Mouse (Mus musculus) embryonic facial prominence, embryonic 12.5 days (tissue): ENCODE measurements around the gene 1600014C23Rik. TPM values are rescaled to one million over a fixed set of nuclear protein-coding genes. Genes with fewer than 3 reads are reported as not detected.

Experiments used
- ATAC-seq: fragments of 200-750 bp; cut with Nextera tagmentation; 2 replicates; pipeline ENCODE4 v1.8.0; 2017; ENCODE audit not compliant: insufficient number of reproducible peaks, insufficient read depth, low FRiP score, low TSS enrichment
- H3K27ac ChIP-seq: fragments of 300-500 bp; sonication (generic); 2 replicates; pipeline ENCODE4 v1.5.1; 2016; ENCODE audit warnings: mild to moderate bottlenecking
- H3K27me3 ChIP-seq: fragments of 300-500 bp; sonication (generic); 2 replicates; pipeline ENCODE4 v1.6.1; 2016; ENCODE audit warnings: mild to moderate bottlenecking, moderate library complexity
- H3K36me3 ChIP-seq: fragments of 300-500 bp; sonication (generic); 2 replicates; pipeline ENCODE4 v1.6.1; 2016; ENCODE audit warnings: mild to moderate bottlenecking
- H3K4me1 ChIP-seq: fragments of 300-500 bp; sonication (generic); 2 replicates; pipeline ENCODE4 v1.6.1; 2016
- H3K4me2 ChIP-seq: fragments of 300-500 bp; sonication (generic); replicated peaks from 2 replicates; pipeline ENCODE4 v1.6.1; 2016; ENCODE audit warnings: mild to moderate bottlenecking, moderate library complexity
- H3K4me3 ChIP-seq: fragments of 300-500 bp; sonication (generic); 2 replicates; pipeline ENCODE4 v1.5.1; 2016; ENCODE audit warnings: mild to moderate bottlenecking
- H3K9ac ChIP-seq: fragments of 300-500 bp; sonication (generic); 2 replicates; pipeline ENCODE4 v1.6.1; 2016; ENCODE audit warnings: mild to moderate bottlenecking, moderate library complexity
- H3K9me3 ChIP-seq: fragments of 300-500 bp; sonication (generic); 2 replicates; pipeline ENCODE4 v1.6.1; 2016; ENCODE audit warnings: mild to moderate bottlenecking, moderate library complexity
- WGBS: fragments of 180-500 bp; shearing (Covaris S2); methylation state at CpG from one replicate; pipeline ENCODE4 v1.1.7; 2016; 5-methylcytosine and 5-hydroxymethylcytosine counted together
- polyA plus RNA-seq: library from polyadenylated mRNA; unstranded; fragments of >200 nt; fragmentation: Nextera tagmentation; extraction: Ambion mirVana; gene quantifications from 2 replicates; pipeline ENCODE4 v1.2.1, GENCODE M21; 2016

Gene 1600014C23Rik
- polyA plus RNA-seq, 1 experiment from 2014 or later: 0.47 TPM

DNA sequence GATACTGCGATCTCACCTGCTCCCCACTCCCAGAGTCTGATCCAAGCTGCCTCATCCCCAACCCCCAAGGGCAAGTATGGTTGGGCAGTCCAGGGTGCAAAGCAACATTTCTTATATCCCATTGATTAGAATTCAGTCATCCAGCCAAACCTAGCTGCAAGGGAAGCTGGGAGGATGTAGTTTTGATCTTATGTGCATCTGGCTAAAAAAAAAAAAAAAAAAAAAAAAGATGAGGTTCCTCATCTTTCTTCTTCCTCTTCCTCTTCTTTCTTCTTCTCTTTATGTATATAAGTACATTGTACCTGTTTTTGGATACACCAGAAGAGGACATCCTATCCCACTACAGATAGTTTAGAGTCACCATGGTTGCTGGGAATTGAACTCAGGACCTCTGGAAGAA is 17.7 kb upstream of the 1600014C23Rik start:
- no peaks in the 10 kb centered on the region for H3K36me3 ChIP-seq
- no peak overlapping the region for H3K4me3 ChIP-seq
- ATAC-seq: no peak
- no peak overlapping the region for H3K9ac ChIP-seq
- WGBS: 95% methylated on average over 1 of the region's 1 CpGs
- H3K9me3 ChIP-seq: no peaks in the 10 kb centered on the region
- no peak overlapping the region for H3K4me2 ChIP-seq
- no peaks in the 10 kb centered on the region for H3K27me3 ChIP-seq
- peaks cover 10% of the 10 kb centered on the region; the same call in 1 of the 2 replicates for H3K4me1 ChIP-seq
- H3K27ac ChIP-seq: no peak overlapping the region

DNA sequence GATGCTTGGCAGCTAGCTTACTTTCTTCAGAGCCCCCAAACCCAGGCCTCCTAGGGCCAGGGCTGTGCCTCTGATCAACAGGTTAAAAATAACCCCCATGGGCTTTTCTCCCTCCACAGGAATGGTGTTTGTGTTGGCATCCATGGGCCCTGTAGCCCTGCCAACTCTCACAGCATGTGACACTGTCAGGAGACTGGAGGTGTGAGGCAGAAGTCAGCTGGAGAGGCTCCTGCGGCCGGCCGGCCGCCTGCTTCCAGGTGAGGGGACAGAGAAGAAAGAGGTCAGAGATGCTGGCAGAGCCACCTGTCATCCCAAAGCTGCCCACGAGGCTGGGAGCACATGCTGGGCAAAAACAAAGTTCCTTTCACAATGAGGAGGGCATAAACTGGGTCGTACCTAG is 15.5 kb upstream of the 1600014C23Rik start:
- Histone ChIP-seq H3K27me3 (no peaks in the 10 kb centered on the region), H3K4me3 (no peak overlapping the region), H3K4me2 (no peak overlapping the region), H3K9me3 (no peaks in the 10 kb centered on the region), H3K9ac (no peak overlapping the region), H3K27ac (no peak overlapping the region), H3K4me1 (0 out of 2 replicates have a peak, but pooled peaks cover 8% of the 10 kb centered on the region), H3K36me3 (no peaks in the 10 kb centered on the region)
- 71% methylated on average over 6 of the region's 6 CpGs for WGBS
- ATAC-seq: no peak

DNA sequence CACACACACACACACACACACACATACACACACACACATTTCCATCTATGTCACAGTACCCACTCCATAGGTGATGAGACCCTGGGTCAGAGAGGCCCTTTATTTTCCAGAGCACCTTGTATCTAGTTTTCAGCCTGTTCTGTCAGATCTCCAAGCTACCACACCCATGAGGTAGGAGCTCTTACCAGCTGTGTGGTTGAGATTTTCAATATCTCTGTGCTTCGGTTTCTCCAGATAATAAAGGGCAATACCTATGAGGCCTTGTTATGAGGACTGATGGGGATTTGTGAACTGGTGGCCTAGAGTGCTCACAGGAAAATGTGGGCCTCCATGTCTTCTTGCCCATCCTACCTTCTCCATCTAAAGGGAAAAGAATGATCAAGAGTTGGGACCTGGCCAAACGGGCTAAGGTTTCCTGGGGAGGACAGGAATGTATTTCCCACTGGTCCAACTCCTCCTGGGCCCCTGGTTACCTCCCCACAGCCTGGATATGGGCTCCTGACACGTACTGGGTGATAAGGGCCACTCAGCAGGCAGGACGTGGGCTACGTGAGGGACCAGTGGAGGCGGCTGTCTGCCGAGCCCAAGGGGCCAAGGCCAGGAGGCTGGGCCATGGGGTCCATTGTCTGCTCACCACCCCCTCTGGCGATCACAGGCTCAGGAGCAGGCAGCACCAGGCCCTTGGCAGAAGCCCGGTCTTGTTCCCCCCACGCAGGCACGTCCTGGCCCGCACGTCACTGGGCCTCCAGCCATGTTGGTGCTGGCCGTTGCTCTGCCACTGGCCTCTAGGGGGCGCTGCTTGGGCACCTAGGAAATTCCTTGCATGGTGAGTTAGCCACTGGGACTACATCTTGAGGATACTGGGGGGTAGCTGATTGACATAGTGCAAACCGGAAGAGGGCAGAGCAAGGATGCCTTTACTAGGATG is 14.5 kb upstream of the 1600014C23Rik start:
- Histone ChIP-seq H3K9me3 (no peaks in the 10 kb centered on the region), H3K9ac (no peak overlapping the region), H3K36me3 (no peaks in the 10 kb centered on the region), H3K4me3 (no peak overlapping the region), H3K4me1 (0 out of 2 replicates have a peak, but pooled peaks cover 8% of the 10 kb centered on the region), H3K27me3 (no peaks in the 10 kb centered on the region), H3K4me2 (no peak overlapping the region), H3K27ac (no peak overlapping the region)
- no peak for ATAC-seq
- 72% methylated on average over 16 of the region's 16 CpGs for WGBS

DNA sequence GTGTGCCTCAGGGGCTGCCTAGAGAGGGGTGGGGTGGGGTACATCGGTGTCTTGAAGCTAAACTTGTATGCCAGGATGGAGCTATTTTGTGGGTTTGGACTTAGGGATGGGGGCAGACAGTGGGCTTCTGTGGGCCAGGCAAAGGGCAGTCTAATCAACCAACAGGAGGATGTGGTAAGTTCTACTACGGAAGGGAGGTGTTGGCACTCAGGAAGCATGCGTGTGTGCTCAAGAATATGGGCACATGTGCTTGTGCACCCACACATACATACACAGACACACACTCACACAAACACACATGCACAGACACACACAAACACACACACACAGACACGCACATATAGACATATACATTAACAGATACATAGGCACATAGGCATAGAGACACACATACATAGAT is 13.6 kb upstream of the 1600014C23Rik start:
- Histone ChIP-seq H3K4me1 (0 out of 2 replicates have a peak, but pooled peaks cover 3% of the 10 kb centered on the region), H3K9me3 (no peaks in the 10 kb centered on the region), H3K36me3 (no peaks in the 10 kb centered on the region), H3K27me3 (no peaks in the 10 kb centered on the region), H3K27ac (no peak overlapping the region), H3K4me2 (no peak overlapping the region), H3K9ac (no peak overlapping the region), H3K4me3 (no peak overlapping the region)
- no peak for ATAC-seq
- 97% methylated on average over 4 of the region's 4 CpGs for WGBS

DNA sequence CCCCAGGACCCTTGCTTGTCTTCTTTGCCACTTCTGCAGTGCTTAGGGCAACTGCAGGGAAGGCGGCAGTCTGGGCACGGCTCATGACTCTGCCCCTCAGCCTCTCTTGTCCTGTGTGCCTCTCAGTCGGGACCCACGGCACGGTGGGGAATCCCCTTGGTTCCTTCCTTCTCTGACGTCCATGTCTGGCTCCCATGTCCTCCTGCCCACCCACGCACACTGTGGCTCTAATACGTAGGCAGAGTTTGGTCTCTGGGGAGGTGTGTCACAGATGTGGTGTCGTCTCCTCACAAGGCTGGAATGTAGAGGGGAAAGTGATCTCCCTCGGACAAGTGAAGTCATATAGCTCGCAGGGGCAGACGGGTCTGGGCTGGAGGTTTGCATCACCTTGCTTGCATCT is 13.1 kb upstream of the 1600014C23Rik start:
- Histone ChIP-seq H3K9ac (no peak overlapping the region), H3K4me3 (no peak overlapping the region), H3K27me3 (no peaks in the 10 kb centered on the region), H3K36me3 (no peaks in the 10 kb centered on the region), H3K9me3 (no peaks in the 10 kb centered on the region), H3K4me2 (no peak overlapping the region), H3K4me1 (0 out of 2 replicates have a peak, but pooled peaks cover 3% of the 10 kb centered on the region), H3K27ac (no peak overlapping the region)
- 48% methylated on average over 12 of the region's 12 CpGs for WGBS
- ATAC-seq: no peak

DNA sequence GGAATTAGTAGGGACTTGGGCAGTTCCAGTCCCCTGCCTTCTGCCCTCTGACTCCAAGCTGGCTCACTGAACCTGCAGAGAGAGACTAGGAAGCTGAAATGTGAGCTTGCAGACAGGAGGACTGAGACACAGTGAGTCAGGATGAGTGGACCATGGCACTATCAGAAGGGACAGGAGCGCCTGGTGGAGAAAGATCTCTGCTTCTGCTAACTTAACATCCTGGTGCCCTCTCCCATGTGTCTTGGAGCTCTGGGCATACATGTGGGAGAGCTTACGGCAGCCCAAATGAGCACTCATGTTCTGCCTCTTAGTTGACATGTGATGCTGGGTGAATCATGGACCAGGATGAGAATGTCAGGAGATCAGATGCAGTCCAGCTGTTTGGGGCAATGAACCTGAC is 12.0 kb upstream of the 1600014C23Rik start:
- no peak overlapping the region for H3K27ac ChIP-seq
- H3K9ac ChIP-seq: no peak overlapping the region
- H3K9me3 ChIP-seq: no peaks in the 10 kb centered on the region
- H3K4me2 ChIP-seq: no peak overlapping the region
- 82% methylated on average over 2 of the region's 2 CpGs for WGBS
- no peaks in the 10 kb centered on the region for H3K36me3 ChIP-seq
- H3K4me3 ChIP-seq: no peak overlapping the region
- no peak for ATAC-seq
- 0 out of 2 replicates have a peak, but pooled peaks cover 3% of the 10 kb centered on the region for H3K4me1 ChIP-seq
- H3K27me3 ChIP-seq: no peaks in the 10 kb centered on the region

DNA sequence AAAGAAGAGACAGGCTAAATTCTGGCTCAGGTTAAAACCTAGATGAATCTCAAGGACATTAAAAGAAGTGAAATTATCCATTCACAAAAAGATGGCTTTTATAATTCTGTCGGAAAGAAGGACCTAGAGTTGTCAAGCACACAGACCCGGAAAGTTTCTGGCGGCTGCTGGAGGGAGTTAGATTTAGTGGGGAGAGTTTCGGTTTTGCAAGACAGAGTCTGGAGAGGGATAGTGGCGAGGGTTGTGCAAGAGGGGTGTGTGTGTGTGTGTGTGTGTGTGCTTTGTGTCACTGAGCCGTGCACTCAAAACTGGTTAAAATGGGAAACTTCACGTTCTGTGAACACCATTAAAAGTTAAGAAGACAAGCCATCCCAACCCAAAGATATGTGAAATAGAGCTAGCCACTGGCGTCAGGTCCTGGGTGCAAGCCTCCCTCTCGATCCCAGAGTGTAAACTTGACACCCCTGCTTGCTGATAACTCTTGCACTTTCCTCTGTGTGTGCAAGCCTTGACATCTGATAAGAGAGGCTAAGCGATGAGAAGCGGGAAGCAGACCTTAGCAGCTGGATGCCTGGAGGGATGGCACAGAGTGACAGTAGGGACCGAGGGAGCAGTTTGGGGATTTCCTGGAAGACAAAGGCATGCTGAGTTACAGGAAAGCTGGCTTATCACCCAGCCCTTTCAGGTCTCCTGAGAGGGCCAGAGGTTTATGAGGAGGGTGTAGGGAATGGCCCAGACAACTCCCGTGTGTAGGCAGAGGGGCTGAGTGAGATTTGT is 8.9 kb upstream of the 1600014C23Rik start:
- no peak overlapping the region; the same call in 1 of the 2 replicates for H3K9ac ChIP-seq
- no peak overlapping the region for H3K4me3 ChIP-seq
- H3K27me3 ChIP-seq: no peaks in the 10 kb centered on the region
- H3K4me1 ChIP-seq: 0 out of 2 replicates have a peak, but pooled peaks cover 3% of the 10 kb centered on the region
- H3K27ac ChIP-seq: no peak overlapping the region
- H3K4me2 ChIP-seq: no peak overlapping the region
- H3K36me3 ChIP-seq: no peaks in the 10 kb centered on the region
- H3K9me3 ChIP-seq: no peaks in the 10 kb centered on the region
- no peak for ATAC-seq
- WGBS: 54% methylated on average over 13 of the region's 13 CpGs

DNA sequence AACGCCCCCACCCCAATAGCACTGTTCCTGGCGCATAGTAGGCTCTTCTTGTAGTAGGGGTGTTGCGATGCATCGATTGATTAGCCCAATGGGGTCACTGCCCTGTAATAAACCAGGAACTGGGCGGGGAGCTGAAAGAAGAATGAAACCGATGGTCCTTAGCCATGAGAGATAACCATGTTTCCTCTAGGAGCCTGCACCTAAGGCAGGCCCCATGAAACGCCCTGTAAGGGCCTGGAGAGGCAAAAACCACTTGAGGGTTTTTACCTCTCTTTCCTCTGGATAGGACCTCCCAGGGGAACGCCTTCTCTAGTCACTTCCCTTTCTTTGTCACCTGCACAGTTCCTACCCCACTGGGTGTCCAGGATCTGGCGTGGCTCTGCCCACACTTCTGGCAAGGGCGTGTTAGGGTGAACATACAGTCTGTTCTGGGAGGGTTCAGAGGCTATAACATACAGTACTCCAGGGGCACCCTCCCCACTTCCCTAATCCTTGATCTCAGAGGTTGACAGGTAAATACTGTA is 3.5 kb upstream of the 1600014C23Rik start:
- H3K9ac ChIP-seq: peak overlapping the region; percentile 57
- H3K4me2 ChIP-seq: peak overlapping the region; percentile 59
- peak overlapping the region; percentile 38 for H3K4me3 ChIP-seq
- peaks cover 32% of the 10 kb centered on the region for H3K4me1 ChIP-seq
- H3K9me3 ChIP-seq: no peaks in the 10 kb centered on the region
- 0 out of 2 replicates have a peak, but pooled peaks cover 6% of the 10 kb centered on the region for H3K27me3 ChIP-seq
- 21% methylated on average over 10 of the region's 10 CpGs for WGBS
- peak overlapping the region; percentile 92 for H3K27ac ChIP-seq
- no peak for ATAC-seq
- no peaks in the 10 kb centered on the region for H3K36me3 ChIP-seq

DNA sequence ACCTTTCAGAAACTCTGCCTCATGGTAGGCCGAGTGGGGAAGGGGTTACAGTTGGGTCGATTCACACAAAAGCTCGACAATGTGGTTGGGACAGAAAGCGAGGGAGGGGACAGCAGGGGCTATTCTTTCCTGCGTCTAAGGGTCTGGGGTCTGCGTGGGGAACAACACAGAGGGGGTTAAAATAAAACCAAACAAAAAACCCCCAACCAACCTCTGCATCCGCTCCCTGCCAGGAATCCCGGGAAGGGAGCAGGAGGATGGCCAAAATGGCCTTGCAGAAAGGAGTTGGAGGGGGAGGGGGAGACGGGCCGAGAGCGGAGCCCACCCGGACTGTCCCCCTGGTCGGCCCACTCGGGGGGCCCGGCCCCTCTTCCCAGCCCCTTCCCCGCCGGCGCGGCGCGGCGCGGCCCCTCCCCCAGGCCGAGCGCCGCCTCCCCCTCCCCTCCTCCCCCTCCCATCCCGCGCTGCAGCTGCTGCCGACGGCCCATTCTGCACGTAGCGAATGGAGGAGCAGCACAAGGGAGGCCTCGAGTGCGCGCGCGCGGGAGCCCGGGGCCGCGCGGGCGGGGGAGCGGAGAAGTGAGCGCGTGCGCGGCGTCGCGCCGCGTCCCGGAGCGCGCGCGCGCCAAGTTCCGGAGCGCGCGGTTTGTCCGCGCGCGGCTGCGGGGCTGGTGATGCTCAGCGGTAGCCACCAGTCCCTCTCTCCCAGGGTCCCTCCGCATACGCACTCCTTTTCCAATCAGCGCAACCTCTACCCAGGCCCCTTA is 2.9 kb upstream of the 1600014C23Rik start:
- ATAC-seq: peak; percentile 50
- 0 out of 2 replicates have a peak, but pooled peaks cover 6% of the 10 kb centered on the region for H3K27me3 ChIP-seq
- H3K4me3 ChIP-seq: peak overlapping the region; percentile 38
- H3K4me1 ChIP-seq: peaks cover 32% of the 10 kb centered on the region
- peak overlapping the region; percentile 92 for H3K27ac ChIP-seq
- peak overlapping the region; percentile 57 for H3K9ac ChIP-seq
- WGBS: under 1% methylated on average over 55 of the region's 72 CpGs
- peak overlapping the region; percentile 59 for H3K4me2 ChIP-seq
- H3K9me3 ChIP-seq: no peaks in the 10 kb centered on the region
- H3K36me3 ChIP-seq: no peaks in the 10 kb centered on the region

DNA sequence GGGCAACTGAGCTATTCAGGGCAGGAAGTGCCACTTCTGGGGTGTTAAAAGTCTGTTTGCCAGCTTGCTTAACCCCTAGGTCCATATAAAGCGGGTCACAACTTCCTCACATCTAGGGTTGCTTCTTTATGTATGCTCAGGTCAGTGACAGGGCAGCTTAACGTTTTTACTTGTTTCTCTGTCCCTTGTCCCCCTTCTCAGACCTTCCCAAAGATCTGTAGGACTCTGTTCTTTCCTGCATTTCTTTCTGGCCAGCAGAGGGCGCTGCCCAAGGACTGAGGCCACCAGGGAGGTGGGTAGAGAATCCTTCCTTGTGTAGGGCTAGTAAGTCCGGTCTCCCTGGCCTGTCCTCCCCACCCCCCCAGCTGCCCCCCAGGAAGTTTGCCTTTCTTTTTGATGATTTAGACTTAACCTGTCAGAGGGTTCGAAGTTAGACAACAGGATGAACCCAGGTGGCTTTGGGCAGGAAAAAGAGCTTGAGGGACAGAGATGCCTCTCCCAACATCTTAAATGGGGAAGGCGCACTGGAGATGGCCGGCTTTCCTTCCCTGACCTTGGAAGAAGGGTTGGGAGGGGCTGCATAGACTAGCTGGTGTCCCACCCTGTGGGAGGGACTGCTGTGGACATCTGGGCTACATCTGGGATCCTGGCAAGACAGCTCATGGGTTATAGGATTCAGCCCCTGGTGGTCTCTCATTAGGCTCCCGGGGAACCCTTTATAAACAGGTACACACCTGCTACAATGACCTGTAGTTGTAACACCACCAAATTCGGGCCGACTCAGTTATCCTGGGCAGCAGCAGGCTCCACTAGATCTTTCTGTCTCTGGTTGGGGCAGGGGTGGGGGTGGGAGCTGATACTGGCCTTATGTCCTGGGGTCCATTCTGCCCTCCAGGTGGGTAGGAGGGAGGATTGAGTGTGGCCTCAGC is 2.0 kb upstream of the 1600014C23Rik start:
- peak overlapping the region; percentile 38 for H3K4me3 ChIP-seq
- H3K9me3 ChIP-seq: no peaks in the 10 kb centered on the region
- peak; percentile 31; the same call in 1 of the 2 replicates for ATAC-seq
- H3K4me1 ChIP-seq: peaks cover 32% of the 10 kb centered on the region
- WGBS: 5% methylated on average over 10 of the region's 10 CpGs
- peak overlapping the region; percentile 92 for H3K27ac ChIP-seq
- H3K4me2 ChIP-seq: peak overlapping the region; percentile 59
- H3K27me3 ChIP-seq: 0 out of 2 replicates have a peak, but pooled peaks cover 6% of the 10 kb centered on the region
- peak overlapping the region; percentile 57 for H3K9ac ChIP-seq
- H3K36me3 ChIP-seq: no peaks in the 10 kb centered on the region
